Mouse (Mus musculus): Measurements from ENCODE around the gene Pcp4l1.
"Not testable (repeated sequence)": the region's sequence is repeated elsewhere in the genome, so short reads cannot be mapped to it uniquely, and the experiment has no call there.

GRCm38 (mm10) chr1:171241952-171242351 is 45.9 kb upstream of the Pcp4l1 start:
- not testable (repeated sequence) for TF ChIP-seq CTCF (IDR thresholded peaks at IDR 0.05; ENCODE audit: control insufficient read depth, insufficient read depth, low read length); POLR2A (IDR thresholded peaks at IDR 0.05; ENCODE audit: borderline replicate concordance, control insufficient read depth, low read depth, low read length)
